Mouse (Mus musculus) MEL (cell line): Measurements from ENCODE around the gene Nmnat3.

Experiments used
- ELF1 ChIP-seq: IDR thresholded peaks from 2 replicates; pipeline ENCODE4 v1.6.1; 2014; ENCODE audit warnings: low read depth, mild to moderate bottlenecking, inconsistent platforms, low read length, improper control_type of control experiment, moderate library complexity
- EP300 ChIP-seq, 2 experiments: IDR thresholded peaks; 2 replicates each; pipeline ENCODE4 v1.6.1; 2011; ENCODE audit warnings: improper control_type of control experiment in 2 of 2, low read length in 2 of 2, low read depth in 1 of 2, mild to moderate bottlenecking in 1 of 2
- POLR2A ChIP-seq, 2 experiments: IDR thresholded peaks; 2 replicates each; pipeline ENCODE4 v1.6.1; 2011 to 2012; ENCODE audit warnings: low read length in 2 of 2, mild to moderate bottlenecking in 2 of 2, control low read depth in 1 of 2, improper control_type of control experiment in 1 of 2, low read depth in 1 of 2, moderate library complexity in 1 of 2; ENCODE audit not compliant: control insufficient read depth in 1 of 2, insufficient read depth in 1 of 2, poor library complexity in 1 of 2
- TAL1 ChIP-seq: IDR thresholded peaks from 2 replicates; pipeline ENCODE4 v1.6.1; 2012; ENCODE audit warnings: mild to moderate bottlenecking, inconsistent platforms, low read length, moderate library complexity, mixed read lengths
- USF2 ChIP-seq, 2 experiments: IDR thresholded peaks; 2 replicates each; pipeline ENCODE4 v1.6.1; 2011 to 2012; ENCODE audit warnings: improper control_type of control experiment in 2 of 2, low read length in 2 of 2, borderline replicate concordance in 1 of 2, inconsistent platforms in 1 of 2, low read depth in 1 of 2, mild to moderate bottlenecking in 1 of 2; ENCODE audit not compliant: insufficient read depth in 1 of 2
- ZC3H11A ChIP-seq: IDR thresholded peaks from 2 replicates; pipeline ENCODE4 v1.6.1; 2012; ENCODE audit warnings: low read depth, mild to moderate bottlenecking, inconsistent platforms, low read length, improper control_type of control experiment

DNA sequence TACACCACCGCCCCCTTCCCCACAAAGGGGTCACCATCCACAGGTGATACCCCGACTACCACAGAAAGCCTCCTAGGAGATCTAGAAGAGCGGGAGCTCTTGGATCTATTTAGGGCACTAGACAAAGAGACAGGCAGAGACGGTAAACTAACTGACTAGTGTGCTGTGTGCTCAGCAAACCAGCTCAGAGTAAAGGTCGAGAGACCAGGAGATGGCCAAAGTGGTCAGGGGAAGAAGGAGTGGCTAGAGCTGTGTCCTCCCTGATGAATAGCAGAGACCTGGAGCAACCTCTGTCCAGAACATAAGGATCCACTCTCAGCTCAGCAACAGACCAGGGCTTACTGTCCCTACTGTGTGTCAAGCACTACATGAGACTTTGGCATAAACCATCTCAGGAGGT is 135.4 kb downstream of the Nmnat3 start, which contains the start of gene Rbp1:
- TF ChIP-seq USF2 (IDR thresholded peaks at IDR 0.05; ENCODE audit: borderline replicate concordance in 1 of 2, insufficient read depth in 1 of 2, low read depth in 1 of 2, low read length in 2 of 2) (no peak), POLR2A (IDR thresholded peaks at IDR 0.05; ENCODE audit: control insufficient read depth in 1 of 2, insufficient read depth in 1 of 2, low read depth in 1 of 2, low read length in 2 of 2, poor library complexity in 1 of 2) (no peak), TAL1 (no peak), ELF1 (no peak), ZC3H11A (no peak), EP300 (IDR thresholded peaks at IDR 0.05; ENCODE audit: low read depth in 1 of 2, low read length in 2 of 2) (no peak)
